Mouse (Mus musculus) lung, postnatal 0 days (tissue): ENCODE results near the gene Sertad4. TPM values are rescaled to one million over a fixed set of nuclear protein-coding genes. Genes with fewer than 3 reads are reported as not detected.

Experiments
- ATAC-seq: fragments of 200-750 bp; cut with Nextera tagmentation; 2 replicates; pipeline ENCODE4 v1.8.0; 2017; ENCODE audit warnings: moderate library complexity
- DNase-seq: peaks from one replicate; pipeline ENCODE4 v3.0.0-alpha.2; 2016; ENCODE audit warnings: low spot score
- H3K27ac ChIP-seq: fragments of 300-500 bp; sonication (generic); 2 replicates; pipeline ENCODE4 v1.5.1; 2014; ENCODE audit warnings: antibody characterized with exemption, mild to moderate bottlenecking, low read length, mixed read lengths
- H3K27me3 ChIP-seq: fragments of 300-500 bp; sonication (generic); replicated peaks from 2 replicates; pipeline ENCODE4 v1.6.1; 2014; ENCODE audit warnings: low read length, mixed read lengths; ENCODE audit not compliant: insufficient read depth
- H3K36me3 ChIP-seq: fragments of 300-500 bp; sonication (generic); 2 replicates; pipeline ENCODE4 v1.6.1; 2014; ENCODE audit warnings: low read length, mixed read lengths; ENCODE audit not compliant: insufficient read depth
- H3K4me1 ChIP-seq: fragments of 300-500 bp; sonication (generic); 2 replicates; pipeline ENCODE4 v1.6.1; 2014; ENCODE audit warnings: antibody characterized with exemption, low read depth, low read length, mixed read lengths; ENCODE audit not compliant: insufficient read depth
- H3K4me2 ChIP-seq: fragments of 300-500 bp; sonication (generic); replicated peaks from 2 replicates; pipeline ENCODE4 v1.6.1; 2014; ENCODE audit warnings: low read depth, mild to moderate bottlenecking, low read length, moderate library complexity, mixed read lengths
- H3K4me3 ChIP-seq: fragments of 300-500 bp; sonication (generic); 2 replicates; pipeline ENCODE4 v1.5.1; 2014; ENCODE audit warnings: low read depth, low read length
- H3K9ac ChIP-seq: fragments of 300-500 bp; sonication (generic); replicated peaks from 2 replicates; pipeline ENCODE4 v1.6.1; 2014; ENCODE audit warnings: low read depth, mild to moderate bottlenecking
- H3K9me3 ChIP-seq: fragments of 300-500 bp; sonication (generic); 2 replicates; pipeline ENCODE4 v1.6.1; 2016; ENCODE audit warnings: low read length, mixed read lengths
- CTCF ChIP-seq: IDR thresholded peaks from 2 replicates; pipeline ENCODE4 v1.5.1; 2016; ENCODE audit warnings: antibody characterized with exemption, mild to moderate bottlenecking
- EP300 ChIP-seq: IDR thresholded peaks from 2 replicates; pipeline ENCODE4 v1.6.1; 2016; ENCODE audit warnings: antibody characterized with exemption, mild to moderate bottlenecking, control low read depth
- WGBS: fragments of 180-500 bp; shearing (Covaris S2); extraction: QIAGEN DNeasy Blood & Tissue Kit; methylation state at CpG from one replicate; pipeline ENCODE4 v1.1.7; 2014; 5-methylcytosine and 5-hydroxymethylcytosine counted together
- polyA plus RNA-seq: library from polyadenylated mRNA; unstranded; fragments of >200 nt; fragmentation: Nextera tagmentation; extraction: Ambion mirVana; gene quantifications from 2 replicates; pipeline ENCODE4 v1.2.1, GENCODE M21; 2015

Sertad4 gene
- polyA plus RNA-seq, 1 experiment from 2014 or later = 3.2 TPM

DNA sequence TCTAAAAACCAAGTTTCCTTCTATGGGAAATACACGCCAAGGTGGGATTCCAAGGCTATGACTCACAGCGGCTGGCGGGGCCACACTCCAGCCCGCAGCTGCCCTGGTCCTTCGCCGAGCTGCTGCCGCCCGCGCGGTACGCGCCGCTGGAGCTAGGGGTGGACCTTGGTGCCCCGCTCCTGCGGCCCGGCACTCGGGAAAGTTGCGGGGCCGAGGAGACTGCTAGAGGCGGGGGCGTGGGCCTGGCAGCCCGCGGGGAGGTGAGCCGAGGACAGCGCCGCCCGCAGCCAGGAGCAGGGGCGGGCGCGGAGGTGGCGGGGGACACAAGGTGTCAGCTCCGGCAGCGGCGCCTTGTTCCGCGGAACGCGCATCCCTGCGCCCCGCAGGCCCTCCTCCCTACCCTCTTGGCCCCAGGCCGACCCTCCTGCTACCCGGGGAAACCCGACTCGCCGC is 711 bp downstream of the Sertad4 start:
- under 1% methylated on average over 23 of the region's 45 CpGs for WGBS
- Histone ChIP-seq H3K4me2 (peak overlapping the region; percentile 99), H3K4me1 (peaks cover 7% of the 10 kb centered on the region), H3K4me3 (peak overlapping the region; percentile 71), H3K27ac (peak overlapping the region; percentile 62; the same call in 1 of the 2 replicates), H3K27me3 (0 out of 2 replicates have a peak, but pooled peaks cover 3% of the 10 kb centered on the region), H3K9me3 (no peaks in the 10 kb centered on the region), H3K9ac (peak overlapping the region; percentile 32; the same call in 1 of the 2 replicates), H3K36me3 (no peaks in the 10 kb centered on the region)
- TF ChIP-seq EP300 (no peak), CTCF (peak; percentile 28)
- ATAC-seq = peak; percentile 64
- peak; percentile 77 for DNase-seq

DNA sequence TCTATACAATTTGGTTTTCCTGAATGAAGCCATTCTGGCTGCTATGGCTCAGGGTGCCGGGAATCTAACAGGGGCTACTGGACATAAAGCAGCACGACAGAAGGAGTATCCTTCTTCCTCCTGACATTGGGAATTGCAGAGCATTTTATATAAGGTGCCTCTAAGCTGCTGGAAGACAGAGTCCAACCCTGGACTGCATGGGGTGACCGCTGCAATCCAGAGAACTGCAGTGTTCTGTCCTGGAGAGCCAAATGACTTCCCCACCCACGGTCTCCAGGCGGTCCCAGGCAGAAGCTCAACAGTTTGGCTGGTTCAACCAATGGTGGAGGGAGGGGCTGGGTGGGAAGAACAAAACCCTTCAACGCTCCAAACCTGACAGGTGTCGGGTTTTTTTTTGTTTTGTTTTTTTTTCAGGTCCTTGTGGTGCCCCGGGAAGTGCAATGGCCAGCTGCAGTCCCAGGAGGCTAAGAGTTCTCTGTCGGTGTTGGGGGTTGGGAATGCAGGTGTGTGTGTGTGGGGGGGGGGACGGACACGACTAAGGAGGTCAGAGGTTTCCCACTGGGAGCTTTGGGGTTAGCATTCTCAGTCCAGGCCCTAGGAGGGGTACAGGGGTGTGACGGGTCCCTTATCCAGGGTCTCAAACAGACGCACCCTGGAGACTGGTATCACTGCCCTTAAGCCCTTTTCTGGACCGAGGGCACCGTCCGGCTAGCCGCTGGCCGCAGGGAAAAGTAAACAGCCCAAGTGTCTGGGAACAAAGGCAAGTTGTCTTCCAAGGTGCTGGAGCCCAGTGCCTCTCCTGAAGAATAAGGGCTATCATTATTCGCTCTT is 1.4 kb downstream of the Sertad4 start:
- Histone ChIP-seq H3K9me3 (no peaks in the 10 kb centered on the region), H3K4me2 (peak overlapping the region; percentile 99), H3K36me3 (no peaks in the 10 kb centered on the region), H3K27ac (no peak overlapping the region), H3K27me3 (0 out of 2 replicates have a peak, but pooled peaks cover 3% of the 10 kb centered on the region), H3K4me1 (peaks cover 7% of the 10 kb centered on the region), H3K9ac (no peak overlapping the region), H3K4me3 (peak overlapping the region; percentile 71)
- WGBS = 8% methylated on average over 19 of the region's 19 CpGs
- ATAC-seq (peak; percentile 4; the same call in 1 of the 2 replicates), DNase-seq (no peak)
- TF ChIP-seq CTCF (no peak), EP300 (no peak)

- H3K27ac ChIP-seq = no peak overlapping the region
- DNase-seq = no peak
- H3K4me2 ChIP-seq = no peak overlapping the region
- TF ChIP-seq CTCF (no peak), EP300 (no peak)
- H3K27me3 ChIP-seq = 0 out of 2 replicates have a peak, but pooled peaks cover 3% of the 10 kb centered on the region
- peaks cover 7% of the 10 kb centered on the region for H3K4me1 ChIP-seq
- no peak overlapping the region for H3K4me3 ChIP-seq
- no peak for ATAC-seq
- no peaks in the 10 kb centered on the region for H3K9me3 ChIP-seq
- H3K9ac ChIP-seq = no peak overlapping the region
- 54% methylated on average over 2 of the region's 2 CpGs for WGBS
- no peaks in the 10 kb centered on the region for H3K36me3 ChIP-seq
Measured at GRCm38 (mm10) chr1:192853429-192853828, 2.1 kb downstream of the Sertad4 start.

DNA sequence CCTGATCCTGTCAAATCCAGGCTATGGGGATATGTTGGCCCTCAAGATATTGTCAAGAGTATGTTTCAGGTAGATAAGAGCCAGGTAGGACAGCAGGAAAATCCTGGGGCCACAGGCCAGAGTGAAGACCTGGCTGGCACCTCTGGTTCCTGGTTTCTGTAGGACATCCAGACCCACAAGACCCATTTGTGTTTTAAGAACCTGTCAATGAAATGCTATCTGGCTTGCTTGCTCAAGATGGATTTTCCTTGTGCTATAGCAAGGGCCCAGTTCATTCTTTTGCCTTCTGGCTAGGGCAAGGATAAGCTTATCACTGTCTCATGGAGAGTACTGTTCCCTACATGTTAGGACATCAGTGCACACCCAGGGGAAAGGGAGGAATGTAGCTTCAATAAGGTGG is 3.5 kb downstream of the Sertad4 start:
- Histone ChIP-seq H3K4me3 (no peak overlapping the region), H3K9me3 (no peaks in the 10 kb centered on the region), H3K4me2 (no peak overlapping the region), H3K27ac (no peak overlapping the region), H3K4me1 (peaks cover 7% of the 10 kb centered on the region), H3K27me3 (0 out of 2 replicates have a peak, but pooled peaks cover 3% of the 10 kb centered on the region), H3K36me3 (no peaks in the 10 kb centered on the region), H3K9ac (no peak overlapping the region)
- ATAC-seq (no peak), DNase-seq (no peak)
- TF ChIP-seq EP300 = no peak
- TF ChIP-seq CTCF = no peak

- H3K36me3 ChIP-seq = no peaks in the 10 kb centered on the region
- no peak overlapping the region for H3K4me3 ChIP-seq
- no peaks in the 10 kb centered on the region for H3K9me3 ChIP-seq
- 0 out of 2 replicates have a peak, but pooled peaks cover 3% of the 10 kb centered on the region for H3K27me3 ChIP-seq
- no peak overlapping the region for H3K27ac ChIP-seq
- ATAC-seq = no peak; the same call in 1 of the 2 replicates
- no peak overlapping the region for H3K9ac ChIP-seq
- TF ChIP-seq EP300 (no peak), CTCF (no peak)
- DNase-seq = peak; percentile 49
- H3K4me2 ChIP-seq = no peak overlapping the region
- WGBS = 19% methylated on average over 6 of the region's 6 CpGs
- peaks cover 7% of the 10 kb centered on the region for H3K4me1 ChIP-seq
Measured at GRCm38 (mm10) chr1:192851640-192852039, 3.9 kb downstream of the Sertad4 start.

DNA sequence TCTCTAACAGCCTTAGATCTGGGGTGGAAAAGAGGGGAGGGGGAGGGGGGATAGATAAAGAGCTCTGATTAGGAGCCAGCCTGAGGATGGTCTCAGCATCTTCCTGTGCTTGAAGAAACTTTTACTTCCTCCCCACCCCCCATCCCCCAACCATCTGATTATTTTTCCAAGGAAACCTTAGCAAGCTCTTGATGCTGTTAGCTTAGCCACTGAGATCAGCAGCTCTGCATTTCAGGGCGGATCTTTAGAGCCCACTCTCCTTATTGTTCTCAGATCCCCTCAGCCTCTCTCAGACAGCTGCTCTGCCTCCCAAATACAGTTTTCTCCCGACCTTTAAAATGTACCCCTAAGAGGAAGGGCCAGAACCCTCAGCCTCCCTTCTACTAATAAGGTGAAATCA is 4.4 kb downstream of the Sertad4 start:
- TF ChIP-seq CTCF (no peak), EP300 (no peak)
- Histone ChIP-seq H3K27ac (no peak overlapping the region), H3K4me2 (no peak overlapping the region), H3K9ac (no peak overlapping the region), H3K36me3 (no peaks in the 10 kb centered on the region), H3K4me1 (peaks cover 7% of the 10 kb centered on the region), H3K4me3 (no peak overlapping the region), H3K9me3 (no peaks in the 10 kb centered on the region), H3K27me3 (0 out of 2 replicates have a peak, but pooled peaks cover 3% of the 10 kb centered on the region)
- 16% methylated on average over 2 of the region's 2 CpGs for WGBS
- DNase-seq (no peak), ATAC-seq (no peak)
